Mouse (Mus musculus) adrenal gland, postnatal 25 days (tissue): ENCODE measurements around the gene Kif22. TPM values are rescaled to one million over a fixed set of nuclear protein-coding genes. Genes with fewer than 3 reads are reported as not detected.
A peak's percentile ranks its signal among the peaks of the same experiment; 100 is the strongest.

Source experiments
- DNase-seq: peaks from one replicate; pipeline ENCODE4 v3.0.0; 2021; ENCODE audit warnings: mixed read lengths
- total RNA-seq: library from RNA; stranded (reverse); gene quantifications from 2 replicates; pipeline ENCODE4 v1.2.3, GENCODE M21; 2021

Kif22 gene
- total RNA-seq, 1 experiment from 2014 or later: 9.5 TPM

- DNase-seq: peak; percentile 96
Observed at GRCm38 (mm10) chr7:127016971-127017949, 25.0 kb downstream of the Kif22 start, which contains the start of gene Pagr1a. Pagr1a (minus strand) TSS chr7:127017352.

GRCm38 (mm10) chr7:127016486-127016938 lies 25.8 kb downstream of the Kif22 start:
- peak; percentile 68 for DNase-seq

- no peak for DNase-seq
Observed at GRCm38 (mm10) chr7:127016481-127016485, 26.0 kb downstream of the Kif22 start, which contains the start of gene Pagr1b. Pagr1b (minus strand) TSS chr7:127016484.

- peak; percentile 50 for DNase-seq
Observed at GRCm38 (mm10) chr7:127016081-127016480, 26.2 kb downstream of the Kif22 start.

- DNase-seq: no peak
Observed at GRCm38 (mm10) chr7:127014993-127015392, 27.3 kb downstream of the Kif22 start.

GRCm38 (mm10) chr7:127014320-127014719 lies 28.0 kb downstream of the Kif22 start, which contains the start of gene Mvp:
Mvp (minus strand) TSS chr7:127014621.
- DNase-seq: peak; percentile 67

- no peak for DNase-seq
Observed at GRCm38 (mm10) chr7:127013385-127013784, 28.9 kb downstream of the Kif22 start.

GRCm38 (mm10) chr7:127012845-127013244 lies 29.4 kb downstream of the Kif22 start:
- DNase-seq: no peak

- no peak for DNase-seq
Observed at GRCm38 (mm10) chr7:127012374-127012773, 29.9 kb downstream of the Kif22 start.

- DNase-seq: no peak
Observed at GRCm38 (mm10) chr7:127011717-127012116, 30.6 kb downstream of the Kif22 start.

- no peak for DNase-seq
Observed at GRCm38 (mm10) chr7:127011051-127011450, 31.2 kb downstream of the Kif22 start.

GRCm38 (mm10) chr7:127009307-127010085 lies 32.8 kb downstream of the Kif22 start:
- DNase-seq: no peak

- DNase-seq: peak; percentile 58
Observed at GRCm38 (mm10) chr7:127008239-127009019, 33.8 kb downstream of the Kif22 start.

- no peak for DNase-seq
Observed at GRCm38 (mm10) chr7:127007313-127008024, 34.8 kb downstream of the Kif22 start.

- DNase-seq: no peak
Observed at GRCm38 (mm10) chr7:127004122-127004875, 38.0 kb downstream of the Kif22 start.

GRCm38 (mm10) chr7:127003620-127004019 lies 38.7 kb downstream of the Kif22 start:
- DNase-seq: no peak

- no peak for DNase-seq
Observed at GRCm38 (mm10) chr7:126999568-126999967, 42.7 kb downstream of the Kif22 start.

GRCm38 (mm10) chr7:126996449-126996848 lies 45.8 kb downstream of the Kif22 start:
- no peak for DNase-seq

GRCm38 (mm10) chr7:126988816-126989215 lies 53.5 kb downstream of the Kif22 start:
- no peak for DNase-seq

GRCm38 (mm10) chr7:126986319-126986718 lies 56.0 kb downstream of the Kif22 start:
- peak; percentile 28 for DNase-seq
